Mouse (Mus musculus) adrenal gland, postnatal 36 days (tissue): Measurements from ENCODE around the gene Adad2. TPM values are rescaled to one million over a fixed set of nuclear protein-coding genes. Genes with fewer than 3 reads are reported as not detected.
A peak's percentile ranks its signal among the peaks of the same experiment; 100 is the strongest.

Source experiments
- DNase-seq, 2 experiments: peaks; one replicate each; pipeline ENCODE4 v3.0.0; 2021; ENCODE audit warnings: mixed read lengths in 1 of 2
- total RNA-seq, 2 experiments: library from RNA; stranded (reverse); gene quantifications; 2 replicates each; pipeline ENCODE4 v1.2.3; 2021

Gene Adad2
- total RNA-seq, 2 experiments from 2014 or later: not detected

GRCm38 (mm10) chr8:119642960-119643359 lies 30.4 kb downstream of the Adad2 start:
- DNase-seq: no peak

GRCm38 (mm10) chr8:119644429-119644960 lies 31.9 kb downstream of the Adad2 start:
- no peak for DNase-seq

GRCm38 (mm10) chr8:119644981-119645597 lies 32.5 kb downstream of the Adad2 start:
- DNase-seq: no peak

GRCm38 (mm10) chr8:119646197-119646596 lies 33.6 kb downstream of the Adad2 start:
- DNase-seq: no peak

GRCm38 (mm10) chr8:119646846-119647245 lies 34.3 kb downstream of the Adad2 start:
- DNase-seq: no peak

GRCm38 (mm10) chr8:119651324-119651723 lies 38.8 kb downstream of the Adad2 start:
- DNase-seq: peak in 1 of 2 experiments; percentile 27

- DNase-seq: peak in 1 of 2 experiments; percentile 66
These were observed 44.3 kb downstream of the Adad2 start for GRCm38 (mm10) chr8:119656709-119657464.

- peak; percentile 83 to 86 for DNase-seq
These were observed 48.5 kb downstream of the Adad2 start for GRCm38 (mm10) chr8:119661081-119661480.

- DNase-seq: no peak
These were observed 49.3 kb downstream of the Adad2 start for GRCm38 (mm10) chr8:119661892-119662291.

- DNase-seq: no peak
These were observed 50.9 kb downstream of the Adad2 start for GRCm38 (mm10) chr8:119663440-119663839.

- DNase-seq: peak in 1 of 2 experiments; percentile 37
These were observed 52.7 kb downstream of the Adad2 start for GRCm38 (mm10) chr8:119665270-119665669.

Other genes with a start within 250 kb of the Adad2 start
- gene Mlycd, start 217.9 kb upstream of the Adad2 start, total RNA-seq: 10 to 100 TPM; 42.2 to 57.9 TPM
- 100 to 1,000 TPM in 1 of 2 experiments, 10 to 100 TPM in 1; 60.9 to 140 TPM for gene Osgin1, start 178.6 kb upstream of the Adad2 start, total RNA-seq
- gene Necab2, start 166.0 kb upstream of the Adad2 start, total RNA-seq: 1 to 10 TPM; 5.4 to 7.3 TPM
- gene Slc38a8, start 111.0 kb upstream of the Adad2 start, total RNA-seq: under 1 TPM in 1 of 2 experiments, not detected in 1; 0.40 TPM
- 100 to 1,000 TPM in 1 of 2 experiments, 10 to 100 TPM in 1; 89.2 to 106 TPM for gene Mbtps1, start 54.0 kb upstream of the Adad2 start, total RNA-seq
- 10 to 100 TPM; 22.7 to 52.4 TPM for gene Hsdl1, start 37.6 kb upstream of the Adad2 start, total RNA-seq
- gene Dnaaf1, start 37.5 kb upstream of the Adad2 start, total RNA-seq: under 1 TPM in 1 of 2 experiments, not detected in 1; 0.10 TPM
- gene Taf1c, start 7.5 kb upstream of the Adad2 start, total RNA-seq: 10 to 100 TPM; 11.4 to 12.5 TPM
- gene Kcng4, start 22.9 kb downstream of the Adad2 start, total RNA-seq: under 1 TPM; 0.30 to 0.33 TPM
- gene Wfdc1, start 53.6 kb downstream of the Adad2 start, total RNA-seq: 10 to 100 TPM in 1 of 2 experiments, 1 to 10 TPM in 1; 9.7 to 15.6 TPM
- under 1 TPM; 0.17 to 0.46 TPM for gene Atp2c2, start 87.3 kb downstream of the Adad2 start, total RNA-seq
- 10 to 100 TPM; 11.0 to 17.4 TPM for gene Tldc1, start 165.7 kb downstream of the Adad2 start, total RNA-seq
- 10 to 100 TPM; 44.4 to 51.3 TPM for gene Cotl1, start 227.8 kb downstream of the Adad2 start, total RNA-seq
- gene Klhl36, start 249.5 kb downstream of the Adad2 start, total RNA-seq: 1 to 10 TPM; 5.0 to 10.0 TPM